Mouse (Mus musculus): ENCODE data around the gene Samd8. TPM values are rescaled to one million over a fixed set of nuclear protein-coding genes. Genes with fewer than 3 reads are reported as not detected.

The Samd8 gene
- total and polyA plus RNA-seq, 3 experiments = 10.1 to 31.6 (median 28.8) TPM

DNA sequence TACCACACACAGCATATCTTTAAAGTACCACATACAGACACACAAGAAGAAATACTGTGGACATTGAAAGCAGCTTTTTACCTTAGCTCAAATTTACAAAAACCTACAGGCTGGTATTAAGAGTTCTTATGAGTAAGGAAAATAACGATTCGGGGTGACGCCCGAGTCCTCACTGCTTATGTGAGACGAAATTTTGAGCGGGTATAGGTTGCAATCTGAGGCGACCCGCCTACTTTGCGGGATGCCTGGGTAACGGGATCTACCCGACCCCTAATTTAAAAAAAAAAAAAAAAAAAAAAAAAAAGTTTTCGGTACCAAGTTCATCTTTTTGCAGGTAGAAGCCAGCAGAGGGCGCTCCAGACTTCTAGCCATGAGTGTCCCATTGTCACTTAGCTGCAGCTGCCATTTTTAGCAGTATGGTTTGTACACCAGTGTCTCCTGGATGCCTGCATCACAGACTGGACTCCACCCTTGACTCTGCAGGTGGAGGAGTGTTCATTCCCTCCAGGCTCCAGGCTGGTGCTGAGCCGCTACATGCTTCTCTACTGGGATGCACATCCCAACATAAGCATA is 62.3 kb downstream of the Samd8 start:
- Histone ChIP-seq H3K4me1 (ENCODE audit: control insufficient read depth, insufficient read depth, low read length) (peaks cover 2% of the 10 kb centered on the region; the same call in 1 of the 2 replicates), H3K36me3 (ENCODE audit: control insufficient read depth, insufficient read depth, low read length) (no peaks in the 10 kb centered on the region), H3K27me3 (ENCODE audit: control insufficient read depth, insufficient read depth, low read length) (no peaks in the 10 kb centered on the region), H3K4me3 (no peak overlapping the region), H3K79me2 (replicated peaks; ENCODE audit: control insufficient read depth, insufficient read depth, low read length) (no peaks in the 10 kb centered on the region), H3K9ac (ENCODE audit: low read depth, low read length) (no peak overlapping the region), H3K27ac (no peak overlapping the region)
- WGBS = 20% methylated on average over 14 of the region's 14 CpGs
- TF ChIP-seq CTCF (IDR thresholded peaks at IDR 0.05) = peak; percentile 81
- 0 out of 2 replicates have a peak, but pooled peaks have one; percentile 8 for TF ChIP-seq EP300 (IDR thresholded peaks at IDR 0.05; ENCODE audit: insufficient read depth, low read depth, low read length)
- no peak for TF ChIP-seq POLR2A (IDR thresholded peaks at IDR 0.05; ENCODE audit: insufficient read depth, low read depth, low read length)
- DNase-seq = peak; percentile 79
- intact Hi-C loops (cut with DNase I) = loop anchor here (1.0 to 2.0 kb wide), 2 partner anchors 18 to 36 kb away; partner anchors contain the start of gene Comtd1

- intact Hi-C loops (cut with DNase I) = loop anchor here (2.0 kb wide), 1 partner anchor 18 kb away; no protein-coding TSS in a partner anchor
These were observed 62.9 kb downstream of the Samd8 start for GRCm38 (mm10) chr14:21813216-21813615.

DNA sequence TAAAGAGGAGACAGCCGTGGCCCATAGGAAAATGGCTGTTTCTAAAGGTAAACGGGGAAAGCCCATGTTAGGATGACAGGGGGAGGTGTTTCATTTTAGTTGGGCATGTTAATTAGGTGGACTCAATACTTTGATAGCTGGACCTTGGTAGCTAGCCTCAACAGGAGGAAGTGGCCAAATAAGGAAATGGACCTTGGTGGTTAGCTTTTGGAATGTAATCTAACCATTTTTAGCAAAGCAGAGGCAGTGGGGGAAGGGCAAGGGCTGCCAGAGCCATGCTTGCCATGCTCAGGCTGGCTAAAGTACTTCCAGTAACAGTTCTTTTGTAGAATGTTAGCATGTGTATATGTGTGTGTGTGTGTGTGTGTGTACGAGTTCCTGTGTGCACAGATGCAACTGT is 63.5 kb downstream of the Samd8 start:
- no peak for DNase-seq
- no peak overlapping the region for H3K4me3 ChIP-seq
- no peaks in the 10 kb centered on the region for H3K79me2 ChIP-seq (replicated peaks; ENCODE audit: control insufficient read depth, insufficient read depth, low read length)
- 92% methylated on average over 3 of the region's 3 CpGs for WGBS
- intact Hi-C loops (cut with DNase I) = loop anchor here (2.0 kb wide), 1 partner anchor 17 kb away; no protein-coding TSS in a partner anchor
- H3K4me1 ChIP-seq (ENCODE audit: control insufficient read depth, insufficient read depth, low read length) = peaks cover 2% of the 10 kb centered on the region; the same call in 1 of the 2 replicates
- H3K9ac ChIP-seq (ENCODE audit: low read depth, low read length) = no peak overlapping the region
- no peak overlapping the region for H3K27ac ChIP-seq
- no peaks in the 10 kb centered on the region for H3K27me3 ChIP-seq (ENCODE audit: control insufficient read depth, insufficient read depth, low read length)
- H3K36me3 ChIP-seq (ENCODE audit: control insufficient read depth, insufficient read depth, low read length) = no peaks in the 10 kb centered on the region
- no peak for TF ChIP-seq POLR2A (IDR thresholded peaks at IDR 0.05; ENCODE audit: insufficient read depth, low read depth, low read length)
- TF ChIP-seq EP300 (IDR thresholded peaks at IDR 0.05; ENCODE audit: insufficient read depth, low read depth, low read length) = no peak
- no peak for TF ChIP-seq CTCF (IDR thresholded peaks at IDR 0.05)

More at GRCm38 (mm10) chr14:21813216-21813615, 62.9 kb downstream of the Samd8 start:
- no peaks in the 10 kb centered on the region for H3K27me3 ChIP-seq (ENCODE audit: control insufficient read depth, insufficient read depth, low read length)
- no peak for DNase-seq
- no peaks in the 10 kb centered on the region for H3K36me3 ChIP-seq (ENCODE audit: control insufficient read depth, insufficient read depth, low read length)
- H3K4me1 ChIP-seq (ENCODE audit: control insufficient read depth, insufficient read depth, low read length) = peaks cover 2% of the 10 kb centered on the region; the same call in 1 of the 2 replicates
- no peak for TF ChIP-seq POLR2A (IDR thresholded peaks at IDR 0.05; ENCODE audit: insufficient read depth, low read depth, low read length)
- TF ChIP-seq CTCF (IDR thresholded peaks at IDR 0.05) = no peak
- TF ChIP-seq EP300 (IDR thresholded peaks at IDR 0.05; ENCODE audit: insufficient read depth, low read depth, low read length) = no peak
- H3K27ac ChIP-seq = no peak overlapping the region
- no peak overlapping the region for H3K4me3 ChIP-seq
- 33% methylated on average over 4 of the region's 4 CpGs for WGBS
- no peaks in the 10 kb centered on the region for H3K79me2 ChIP-seq (replicated peaks; ENCODE audit: control insufficient read depth, insufficient read depth, low read length)
- H3K9ac ChIP-seq (ENCODE audit: low read depth, low read length) = no peak overlapping the region

- Histone ChIP-seq H3K4me3 (no peak overlapping the region), H3K27me3 (ENCODE audit: control insufficient read depth, insufficient read depth, low read length) (no peaks in the 10 kb centered on the region), H3K79me2 (replicated peaks; ENCODE audit: control insufficient read depth, insufficient read depth, low read length) (no peaks in the 10 kb centered on the region), H3K9ac (ENCODE audit: low read depth, low read length) (no peak overlapping the region), H3K36me3 (ENCODE audit: control insufficient read depth, insufficient read depth, low read length) (no peaks in the 10 kb centered on the region), H3K27ac (no peak overlapping the region), H3K4me1 (ENCODE audit: control insufficient read depth, insufficient read depth, low read length) (peaks cover 2% of the 10 kb centered on the region; the same call in 1 of the 2 replicates)
- 86% methylated on average over 4 of the region's 4 CpGs for WGBS
- no peak for TF ChIP-seq EP300 (IDR thresholded peaks at IDR 0.05; ENCODE audit: insufficient read depth, low read depth, low read length)
- TF ChIP-seq CTCF (IDR thresholded peaks at IDR 0.05) = no peak
- no peak for TF ChIP-seq POLR2A (IDR thresholded peaks at IDR 0.05; ENCODE audit: insufficient read depth, low read depth, low read length)
- intact Hi-C loops (cut with DNase I) = no loop called here
- DNase-seq = no peak
These were observed 64.3 kb downstream of the Samd8 start for GRCm38 (mm10) chr14:21814606-21815005.

- TF ChIP-seq POLR2A (IDR thresholded peaks at IDR 0.05; ENCODE audit: insufficient read depth, low read depth, low read length) = no peak
- no peak for TF ChIP-seq CTCF (IDR thresholded peaks at IDR 0.05)
- TF ChIP-seq EP300 (IDR thresholded peaks at IDR 0.05; ENCODE audit: insufficient read depth, low read depth, low read length) = no peak
- Histone ChIP-seq H3K4me3 (no peak overlapping the region), H3K27ac (no peak overlapping the region), H3K36me3 (ENCODE audit: control insufficient read depth, insufficient read depth, low read length) (no peaks in the 10 kb centered on the region), H3K27me3 (ENCODE audit: control insufficient read depth, insufficient read depth, low read length) (no peaks in the 10 kb centered on the region), H3K79me2 (replicated peaks; ENCODE audit: control insufficient read depth, insufficient read depth, low read length) (no peaks in the 10 kb centered on the region), H3K9ac (ENCODE audit: low read depth, low read length) (no peak overlapping the region), H3K4me1 (ENCODE audit: control insufficient read depth, insufficient read depth, low read length) (peaks cover 2% of the 10 kb centered on the region; the same call in 1 of the 2 replicates)
- no peak for DNase-seq
- WGBS = 64% methylated on average over 3 of the region's 3 CpGs
- intact Hi-C loops (cut with DNase I) = no loop called here
These were observed 65.9 kb downstream of the Samd8 start for GRCm38 (mm10) chr14:21816255-21816654.

- no peaks in the 10 kb centered on the region for H3K27me3 ChIP-seq (ENCODE audit: control insufficient read depth, insufficient read depth, low read length)
- H3K4me1 ChIP-seq (ENCODE audit: control insufficient read depth, insufficient read depth, low read length) = peaks cover 3% of the 10 kb centered on the region; the same call in 1 of the 2 replicates
- no peaks in the 10 kb centered on the region for H3K36me3 ChIP-seq (ENCODE audit: control insufficient read depth, insufficient read depth, low read length)
- H3K79me2 ChIP-seq (replicated peaks; ENCODE audit: control insufficient read depth, insufficient read depth, low read length) = no peaks in the 10 kb centered on the region
- H3K9ac ChIP-seq (ENCODE audit: low read depth, low read length) = no peak overlapping the region
- WGBS = 77% methylated on average over 4 of the region's 4 CpGs
- no peak overlapping the region for H3K27ac ChIP-seq
- no peak overlapping the region for H3K4me3 ChIP-seq
- intact Hi-C loops (cut with DNase I) = no loop called here
- no peak for DNase-seq
- TF ChIP-seq EP300 (IDR thresholded peaks at IDR 0.05; ENCODE audit: insufficient read depth, low read depth, low read length) (no peak), CTCF (IDR thresholded peaks at IDR 0.05) (no peak), POLR2A (IDR thresholded peaks at IDR 0.05; ENCODE audit: insufficient read depth, low read depth, low read length) (no peak)
These were observed 67.1 kb downstream of the Samd8 start for GRCm38 (mm10) chr14:21817453-21817852.
